ENCODE assay signal across 17 mouse cellular contexts in genomic region chr2:60288606-60289005, GRCm38 (mm10). TPM values are rescaled to one million over a fixed set of nuclear protein-coding genes. Genes with fewer than 3 reads are reported as not detected.
A peak's percentile ranks its signal among the peaks of the same experiment; 100 is the strongest.
DNase-seq lines count a peak whose midpoint lies in the region; ATAC-seq and TF ChIP-seq lines count a peak whose summit lies in the region.
"Had no signal": no experiment of that assay in that cellular context is flagged by ENCODE, and none has a peak within 500 bp of the region (broad histone marks: within the 10 kb centered on the region; RNA-seq: fewer than 3 reads in every experiment).

No protein-coding gene starts in this region.

- H3K4me3 ChIP-seq in MEL (ENCODE audit: control insufficient read depth in 1 of 2, insufficient read depth in 1 of 2, low read depth in 2 of 2, low read length in 2 of 2): no peak overlapping the region
- H3K4me3 ChIP-seq: limb, embryonic 10.5 days; midbrain, embryonic 10.5 days had no signal

- no peaks in the 10 kb centered on the region for H3K79me2 ChIP-seq in MEL (ENCODE audit: control insufficient read depth, insufficient read depth, low read length, poor library complexity)

- TF ChIP-seq POLR2A in MEL (IDR thresholded peaks at IDR 0.05; ENCODE audit: control insufficient read depth in 1 of 2, insufficient read depth in 1 of 2, low read depth in 1 of 2, low read length in 2 of 2, poor library complexity in 1 of 2): no peak

- H3K27ac ChIP-seq in MEL (ENCODE audit: control insufficient read depth, low read depth, low read length): no peak overlapping the region
- H3K27ac ChIP-seq: limb, embryonic 10.5 days; midbrain, embryonic 10.5 days had no signal

- H3K27me3 ChIP-seq in MEL (ENCODE audit: control insufficient read depth in 1 of 2, insufficient read depth in 2 of 2, low read length in 2 of 2): no peaks in the 10 kb centered on the region; a peak in 1 of 4 replicates

- TF ChIP-seq EP300 in MEL (IDR thresholded peaks at IDR 0.05; ENCODE audit: low read depth in 1 of 2, low read length in 2 of 2): peak in 1 of 2 experiments; percentile 92; a peak in 2 of 4 replicates

- H3K9me3 ChIP-seq in MEL (replicated peaks; ENCODE audit: insufficient read depth, low read length): no peaks in the 10 kb centered on the region
- H3K9me3 ChIP-seq: limb, embryonic 10.5 days; midbrain, embryonic 10.5 days had no signal

- DNase-seq in lung, postnatal 25 days (ENCODE audit: low spot score): peak; percentile 16
- DNase-seq in lung, postnatal 10 days: no peak
- peak; percentile 84 for DNase-seq in MEL (ENCODE audit: low read depth, low spot score)
- peak; percentile 25 for DNase-seq in skeletal muscle tissue, adult 2 months (ENCODE audit: low read depth, low spot score)
- no peak for DNase-seq in cerebellum, adult 11-12 months
- DNase-seq in kidney, postnatal 36 days: no peak
- DNase-seq: cerebellum, adult 9-10 months; kidney, adult 18-20 months; kidney, postnatal 14 days; lung, embryonic 14.5 days; right cerebral cortex, adult 18-20 months; thymus, adult 18-20 months had no signal

- peaks cover 0 to 19% of the 10 kb centered on the region in 2 experiments; a peak in 2 of 4 replicates for H3K4me1 ChIP-seq in MEL (ENCODE audit: control insufficient read depth in 1 of 2, insufficient read depth in 2 of 2, low read length in 2 of 2)

- peak; percentile 71 for ATAC-seq in granulocyte monocyte progenitor cell, adult 5-6 weeks (replicated peaks; ENCODE audit: poor library complexity, severe bottlenecking)
- ATAC-seq: forebrain, embryonic 14.5 days; hindbrain, embryonic 16.5 days had no signal

- H3K9ac ChIP-seq in MEL (ENCODE audit: control insufficient read depth, low read depth, low read length, poor library complexity, severe bottlenecking): no peak overlapping the region
- H3K9ac ChIP-seq: lung, embryonic 14.5 days had no signal

- no peak for TF ChIP-seq CTCF in MEL (IDR thresholded peaks at IDR 0.05 in 2 of 3, conservative IDR thresholded peaks at IDR 0.05 in 1 of 3; ENCODE audit: control insufficient read depth in 1 of 3, insufficient read depth in 1 of 3, low read depth in 2 of 3, low read length in 3 of 3, poor library complexity in 1 of 3, severe bottlenecking in 1 of 3)

- peaks cover 0 to 14% of the 10 kb centered on the region in 2 experiments; a peak in 2 of 4 replicates for H3K36me3 ChIP-seq in MEL (ENCODE audit: control insufficient read depth in 1 of 2, insufficient read depth in 2 of 2, low read length in 2 of 2)
- H3K36me3 ChIP-seq: limb, embryonic 10.5 days; midbrain, embryonic 10.5 days had no signal

- TF ChIP-seq RAD21 in MEL (IDR thresholded peaks at IDR 0.05; ENCODE audit: low read depth, low read length): no peak; the same call in 1 of the 2 replicates

TF ChIP-seq in MEL, 35 proteins besides CTCF, POLR2A, EP300 and RAD21:
- TF ChIP-seq ZKSCAN1 (IDR thresholded peaks at IDR 0.05; ENCODE audit: low read depth, low read length): no peak
- TF ChIP-seq MEF2A (IDR thresholded peaks at IDR 0.05; ENCODE audit: extremely low read depth, insufficient replicate concordance, low read depth, low read length, poor library complexity, severe bottlenecking): no peak
- TF ChIP-seq ELF1 (IDR thresholded peaks at IDR 0.05; ENCODE audit: low read depth, low read length): 0 out of 2 replicates have a peak, but pooled peaks have one; percentile 6
- TF ChIP-seq MYC (IDR thresholded peaks at IDR 0.05; ENCODE audit: low read depth, low read length): peak; percentile 79; the same call in 1 of the 2 replicates
- TF ChIP-seq SMC3 (IDR thresholded peaks at IDR 0.05; ENCODE audit: low read depth, low read length): no peak
- peak; percentile 55 for TF ChIP-seq GATA1 (IDR thresholded peaks at IDR 0.05; ENCODE audit: low read depth, low read length)
- peak; percentile 58; the same call in 1 of the 2 replicates for TF ChIP-seq RCOR1 (IDR thresholded peaks at IDR 0.05; ENCODE audit: low read depth, low read length)
- no peak for TF ChIP-seq ZC3H11A (IDR thresholded peaks at IDR 0.05; ENCODE audit: low read depth, low read length)
- no peak for TF ChIP-seq HCFC1 (IDR thresholded peaks at IDR 0.05; ENCODE audit: low read depth, low read length)

RNA-seq across cellular contexts. Expression of gene Cd302, which starts 4.3 kb away (rescaled TPM):
- total RNA-seq in MEL (2012; rRNA removed): 0.92 and 1.0 TPM in 2 replicates
- 1 to 10 TPM in 1 of 2 experiments, not detected in 1; 1.7 TPM for polyA plus RNA-seq in MEL (2012; ENCODE audit: insufficient read depth in 1 of 2, insufficient read length in 2 of 2, low read depth in 1 of 2, low replicate concordance in 2 of 2, missing spikeins in 1 of 2)
- 2.4 and 6.9 TPM in 2 replicates for total RNA-seq in granulocyte monocyte progenitor cell, adult 5-6 weeks (2014; fragmentation: Nextera tagmentation)
- total RNA-seq in granulocyte monocyte progenitor cell, adult 5-6 weeks (2017): 0.98 and 2.0 TPM in 2 replicates

Comparison
In these comparisons a context has a peak if more than half of its experiments do, and no peak if none do; other contexts are left out.
1. DNase-seq: peak in lung, postnatal 25 days (single experiment), MEL (single experiment) and skeletal muscle tissue, adult 2 months (single experiment); none in lung, postnatal 10 days (single experiment), cerebellum, adult 11-12 months (single experiment) and kidney, postnatal 36 days (0 of 2).